Mouse (Mus musculus): ENCODE data around the gene Smagp. TPM values are rescaled to one million over a fixed set of nuclear protein-coding genes. Genes with fewer than 3 reads are reported as not detected.
"Not testable (repeated sequence)": the region's sequence is repeated elsewhere in the genome, so short reads cannot be mapped to it uniquely, and the experiment has no call there.

Smagp gene
- total and polyA plus RNA-seq, 3 experiments, result 2.7 TPM; not detected in 1

GRCm38 (mm10) chr15:100628797-100629196 lies 7.9 kb downstream of the Smagp start:
- ATAC-seq (ENCODE audit: extremely low read depth, insufficient number of reproducible peaks, low FRiP score, poor library complexity, severe bottlenecking) (no peak), DNase-seq (ENCODE audit: low spot score) (no peak)
- no peak overlapping the region for H3K4me3 ChIP-seq (ENCODE audit: low read depth, low read length)
- H3K36me3 ChIP-seq (replicated peaks), result no peaks in the 10 kb centered on the region
- no peaks in the 10 kb centered on the region for H3K9me3 ChIP-seq (replicated peaks)
- TF ChIP-seq GATA1 (IDR thresholded peaks at IDR 0.05; ENCODE audit: borderline replicate concordance, low read length), result no peak
- no peak for TF ChIP-seq CTCF (IDR thresholded peaks at IDR 0.05; ENCODE audit: low read depth, low read length)
- TF ChIP-seq POLR2AphosphoS5 (IDR thresholded peaks at IDR 0.05; ENCODE audit: insufficient replicate concordance, low read depth, low read length), result no peak
- TF ChIP-seq TAL1 (conservative IDR thresholded peaks at IDR 0.05; ENCODE audit: low read depth, low read length), result no peak
- peaks cover 46% of the 10 kb centered on the region for H3K27me3 ChIP-seq (ENCODE audit: insufficient read depth, low read length)
- peaks cover 9% of the 10 kb centered on the region for H3K4me1 ChIP-seq (ENCODE audit: insufficient read depth, low read depth, low read length)

- DNase-seq (ENCODE audit: low spot score), result no peak
- Histone ChIP-seq H3K36me3 (replicated peaks) (no peaks in the 10 kb centered on the region), H3K9me3 (replicated peaks) (no peaks in the 10 kb centered on the region), H3K4me3 (ENCODE audit: low read depth, low read length) (no peak overlapping the region), H3K27me3 (ENCODE audit: insufficient read depth, low read length) (peaks cover 40% of the 10 kb centered on the region), H3K4me1 (ENCODE audit: insufficient read depth, low read depth, low read length) (peaks cover 9% of the 10 kb centered on the region)
- TF ChIP-seq CTCF (IDR thresholded peaks at IDR 0.05; ENCODE audit: low read depth, low read length) (no peak), POLR2AphosphoS5 (IDR thresholded peaks at IDR 0.05; ENCODE audit: insufficient replicate concordance, low read depth, low read length) (no peak), GATA2 (IDR thresholded peaks at IDR 0.05; ENCODE audit: borderline replicate concordance, low read depth, low read length) (no peak), TAL1 (conservative IDR thresholded peaks at IDR 0.05; ENCODE audit: low read depth, low read length) (no peak), GATA1 (IDR thresholded peaks at IDR 0.05; ENCODE audit: borderline replicate concordance, low read length) (no peak)
- ATAC-seq (ENCODE audit: extremely low read depth, insufficient number of reproducible peaks, low FRiP score, poor library complexity, severe bottlenecking), result no peak
These were observed 8.9 kb downstream of the Smagp start for GRCm38 (mm10) chr15:100627774-100628370.

- H3K36me3 ChIP-seq (replicated peaks), result peaks cover 4% of the 10 kb centered on the region
- DNase-seq (ENCODE audit: low spot score) (no peak), ATAC-seq (ENCODE audit: extremely low read depth, insufficient number of reproducible peaks, low FRiP score, poor library complexity, severe bottlenecking) (no peak)
- TF ChIP-seq GATA2 (IDR thresholded peaks at IDR 0.05; ENCODE audit: borderline replicate concordance, low read depth, low read length), result no peak
- no peak for TF ChIP-seq POLR2AphosphoS5 (IDR thresholded peaks at IDR 0.05; ENCODE audit: insufficient replicate concordance, low read depth, low read length)
- TF ChIP-seq GATA1 (IDR thresholded peaks at IDR 0.05; ENCODE audit: borderline replicate concordance, low read length), result no peak
- peaks cover 34% of the 10 kb centered on the region for H3K27me3 ChIP-seq (ENCODE audit: insufficient read depth, low read length)
- no peak overlapping the region for H3K4me3 ChIP-seq (ENCODE audit: low read depth, low read length)
- peaks cover 9% of the 10 kb centered on the region for H3K4me1 ChIP-seq (ENCODE audit: insufficient read depth, low read depth, low read length)
- no peaks in the 10 kb centered on the region for H3K9me3 ChIP-seq (replicated peaks)
These were observed 9.5 kb downstream of the Smagp start for GRCm38 (mm10) chr15:100627287-100627686.

GRCm38 (mm10) chr15:100624435-100624834 lies 12.3 kb downstream of the Smagp start:
- Histone ChIP-seq H3K9me3 (replicated peaks) (no peaks in the 10 kb centered on the region), H3K27me3 (ENCODE audit: insufficient read depth, low read length) (peaks cover 11% of the 10 kb centered on the region), H3K4me1 (ENCODE audit: insufficient read depth, low read depth, low read length) (peaks cover 9% of the 10 kb centered on the region), H3K36me3 (replicated peaks) (peaks cover 31% of the 10 kb centered on the region), H3K4me3 (ENCODE audit: low read depth, low read length) (no peak overlapping the region)
- DNase-seq (ENCODE audit: low spot score) (no peak), ATAC-seq (ENCODE audit: extremely low read depth, insufficient number of reproducible peaks, low FRiP score, poor library complexity, severe bottlenecking) (no peak)
- TF ChIP-seq CTCF (IDR thresholded peaks at IDR 0.05; ENCODE audit: low read depth, low read length) (no peak), TAL1 (conservative IDR thresholded peaks at IDR 0.05; ENCODE audit: low read depth, low read length) (no peak), POLR2AphosphoS5 (IDR thresholded peaks at IDR 0.05; ENCODE audit: insufficient replicate concordance, low read depth, low read length) (no peak), GATA2 (IDR thresholded peaks at IDR 0.05; ENCODE audit: borderline replicate concordance, low read depth, low read length) (no peak), GATA1 (IDR thresholded peaks at IDR 0.05; ENCODE audit: borderline replicate concordance, low read length) (no peak)

GRCm38 (mm10) chr15:100623754-100624153 lies 13.0 kb downstream of the Smagp start:
- no peak overlapping the region for H3K4me3 ChIP-seq (ENCODE audit: low read depth, low read length)
- H3K4me1 ChIP-seq (ENCODE audit: insufficient read depth, low read depth, low read length), result peaks cover 9% of the 10 kb centered on the region
- no peaks in the 10 kb centered on the region for H3K9me3 ChIP-seq (replicated peaks)
- H3K36me3 ChIP-seq (replicated peaks), result peaks cover 38% of the 10 kb centered on the region
- TF ChIP-seq TAL1 (conservative IDR thresholded peaks at IDR 0.05; ENCODE audit: low read depth, low read length) (no peak), CTCF (IDR thresholded peaks at IDR 0.05; ENCODE audit: low read depth, low read length) (no peak), GATA2 (IDR thresholded peaks at IDR 0.05; ENCODE audit: borderline replicate concordance, low read depth, low read length) (no peak), GATA1 (IDR thresholded peaks at IDR 0.05; ENCODE audit: borderline replicate concordance, low read length) (no peak), POLR2AphosphoS5 (IDR thresholded peaks at IDR 0.05; ENCODE audit: insufficient replicate concordance, low read depth, low read length) (no peak)
- DNase-seq (ENCODE audit: low spot score) (no peak), ATAC-seq (ENCODE audit: extremely low read depth, insufficient number of reproducible peaks, low FRiP score, poor library complexity, severe bottlenecking) (no peak)
- peaks cover 5% of the 10 kb centered on the region; the same call in 1 of the 2 replicates for H3K27me3 ChIP-seq (ENCODE audit: insufficient read depth, low read length)

- Histone ChIP-seq H3K4me3 (ENCODE audit: low read depth, low read length) (no peak overlapping the region), H3K36me3 (replicated peaks) (peaks cover 53% of the 10 kb centered on the region), H3K27me3 (ENCODE audit: insufficient read depth, low read length) (no peaks in the 10 kb centered on the region; the same call in 1 of the 2 replicates), H3K9me3 (replicated peaks) (no peaks in the 10 kb centered on the region), H3K4me1 (ENCODE audit: insufficient read depth, low read depth, low read length) (peaks cover 3% of the 10 kb centered on the region; the same call in 1 of the 2 replicates)
- ATAC-seq (ENCODE audit: extremely low read depth, insufficient number of reproducible peaks, low FRiP score, poor library complexity, severe bottlenecking) (no peak), DNase-seq (ENCODE audit: low spot score) (no peak)
- no peak for TF ChIP-seq POLR2AphosphoS5 (IDR thresholded peaks at IDR 0.05; ENCODE audit: insufficient replicate concordance, low read depth, low read length)
- TF ChIP-seq TAL1 (conservative IDR thresholded peaks at IDR 0.05; ENCODE audit: low read depth, low read length), result no peak
- TF ChIP-seq CTCF (IDR thresholded peaks at IDR 0.05; ENCODE audit: low read depth, low read length), result no peak
- TF ChIP-seq GATA1 (IDR thresholded peaks at IDR 0.05; ENCODE audit: borderline replicate concordance, low read length), result no peak
- TF ChIP-seq GATA2 (IDR thresholded peaks at IDR 0.05; ENCODE audit: borderline replicate concordance, low read depth, low read length), result no peak
These were observed 14.6 kb downstream of the Smagp start for GRCm38 (mm10) chr15:100622164-100622563.

GRCm38 (mm10) chr15:100621671-100622070 lies 15.1 kb downstream of the Smagp start:
- not testable (repeated sequence) for ATAC-seq (ENCODE audit: extremely low read depth, insufficient number of reproducible peaks, low FRiP score, poor library complexity, severe bottlenecking); DNase-seq (ENCODE audit: low spot score); H3K4me3 ChIP-seq (ENCODE audit: low read depth, low read length); H3K9me3 ChIP-seq (replicated peaks); H3K27me3 ChIP-seq (ENCODE audit: insufficient read depth, low read length); H3K4me1 ChIP-seq (ENCODE audit: insufficient read depth, low read depth, low read length)
- H3K36me3 ChIP-seq (replicated peaks), result peaks cover 58% of the 10 kb centered on the region

All from G1E (cell line).